Mouse (Mus musculus): Measurements from ENCODE around the gene Bckdhb. TPM values are rescaled to one million over a fixed set of nuclear protein-coding genes. Genes with fewer than 3 reads are reported as not detected.
"Not testable (repeated sequence)": the region's sequence is repeated elsewhere in the genome, so short reads cannot be mapped to it uniquely, and the experiment has no call there.

Gene Bckdhb
- total RNA-seq, 2 experiments from 2014 or later = 38.5 to 40.7 TPM

DNA sequence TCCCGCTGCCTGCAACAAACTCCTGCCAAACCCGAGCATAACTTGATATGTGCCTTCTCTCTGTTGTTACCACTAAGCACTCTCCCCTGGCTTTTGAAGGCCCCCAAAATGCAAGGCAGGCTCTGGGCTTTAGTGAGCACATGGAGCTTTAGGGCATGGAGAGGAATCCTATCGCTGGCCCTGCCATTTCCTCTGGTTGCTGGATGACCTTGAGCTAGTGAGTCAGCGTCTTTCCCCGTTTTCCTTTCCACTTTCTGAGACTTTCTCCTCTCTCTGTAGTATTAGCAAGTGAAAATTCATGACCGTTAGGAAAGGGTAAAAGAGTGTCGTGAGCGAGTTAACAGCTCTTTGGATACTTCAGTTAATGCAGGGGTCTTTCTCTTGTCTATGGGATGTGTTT, 111.1 kb downstream of the Bckdhb start:
- intact Hi-C loops (cut with DNase I) = no loop called here
- DNase-seq (ENCODE audit: low spot score in 2 of 2) = no peak

DNA sequence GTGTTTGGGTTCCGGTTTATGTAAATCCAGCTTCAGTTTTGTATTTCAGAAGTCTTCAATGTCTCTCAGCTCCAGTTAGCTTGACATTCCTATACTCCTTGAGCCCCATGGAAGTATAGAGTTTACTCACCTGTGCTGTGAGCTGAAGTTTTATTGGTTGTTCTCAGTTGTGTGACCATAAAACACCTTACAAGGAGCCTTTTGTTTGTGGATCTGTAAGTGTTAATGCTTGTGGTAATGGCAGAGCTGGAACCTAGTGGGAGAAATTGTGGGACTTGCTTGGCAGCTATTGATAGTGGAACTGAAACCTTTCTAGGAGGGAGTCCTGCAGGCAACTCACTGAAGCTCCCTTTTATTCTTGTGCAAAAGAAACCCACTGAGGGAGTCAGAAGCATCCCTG, 112.3 kb downstream of the Bckdhb start:
- no peak for DNase-seq (ENCODE audit: low spot score in 2 of 2)
- intact Hi-C loops (cut with DNase I) = no loop called here

DNA sequence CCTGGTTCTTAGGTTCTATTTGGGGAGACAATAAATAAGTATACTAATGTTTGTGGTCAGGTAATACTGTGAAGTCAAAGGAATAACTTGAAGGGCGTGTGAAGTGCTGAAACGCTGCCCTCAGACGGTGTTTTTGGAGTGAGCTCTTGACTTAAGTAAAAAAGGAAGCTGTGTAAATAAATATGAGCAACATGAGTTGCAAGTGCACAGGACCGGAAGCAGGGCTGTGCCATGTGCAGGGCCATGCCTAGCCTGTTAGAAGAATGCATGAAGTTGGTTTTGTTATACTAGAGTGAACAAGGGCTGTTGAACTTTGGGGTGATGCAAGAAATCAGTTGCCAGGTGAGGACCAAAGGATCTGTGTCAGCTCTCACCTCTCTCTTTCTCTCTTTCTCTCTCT, 114.0 kb downstream of the Bckdhb start:
- no peak for DNase-seq (ENCODE audit: low spot score in 2 of 2)
- intact Hi-C loops (cut with DNase I) = no loop called here

- intact Hi-C loops (cut with DNase I) = no loop called here
- DNase-seq (ENCODE audit: low spot score in 2 of 2) = no peak
Observed at GRCm38 (mm10) chr9:84040376-84040775, 115.4 kb downstream of the Bckdhb start.

GRCm38 (mm10) chr9:84041631-84042277, 116.8 kb downstream of the Bckdhb start:
- DNase-seq (ENCODE audit: low spot score in 2 of 2) = no peak
- intact Hi-C loops (cut with DNase I) = no loop called here

GRCm38 (mm10) chr9:84042539-84042938, 117.6 kb downstream of the Bckdhb start:
- DNase-seq (ENCODE audit: low spot score in 2 of 2) = no peak
- intact Hi-C loops (cut with DNase I) = no loop called here

- intact Hi-C loops (cut with DNase I) = no loop called here
- DNase-seq (ENCODE audit: low spot score in 2 of 2) = no peak
Observed at GRCm38 (mm10) chr9:84044136-84044535, 119.2 kb downstream of the Bckdhb start.

- no peak for DNase-seq (ENCODE audit: low spot score in 2 of 2)
Observed at GRCm38 (mm10) chr9:84045632-84046031, 120.7 kb downstream of the Bckdhb start.

GRCm38 (mm10) chr9:84046334-84046733, 121.4 kb downstream of the Bckdhb start:
- intact Hi-C loops (cut with DNase I) = no loop called here
- DNase-seq (ENCODE audit: low spot score in 2 of 2) = no peak

More at GRCm38 (mm10) chr9:84045632-84046031, 120.7 kb downstream of the Bckdhb start:
- intact Hi-C loops (cut with DNase I) = no loop called here

DNA sequence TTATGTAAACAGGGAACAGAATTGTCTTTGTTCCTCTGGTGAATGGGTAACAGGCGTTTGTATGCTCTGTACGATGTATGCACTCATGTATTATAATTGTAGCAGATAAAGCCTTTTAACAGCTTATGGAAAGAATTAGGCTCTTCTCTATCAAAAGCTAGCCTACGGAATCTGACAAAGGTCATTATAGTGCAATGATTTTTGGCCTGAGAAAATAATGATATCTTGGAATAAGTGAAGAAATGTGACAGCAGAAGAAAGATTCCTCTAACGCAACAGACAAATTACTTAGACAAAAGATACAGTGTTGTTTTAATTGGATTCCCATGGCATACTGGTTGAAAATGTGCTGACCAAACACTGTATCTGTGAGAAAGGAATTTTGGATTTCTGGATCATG, 122.0 kb downstream of the Bckdhb start:
- intact Hi-C loops (cut with DNase I) = no loop called here
- no peak for DNase-seq (ENCODE audit: low spot score in 2 of 2)

- intact Hi-C loops (cut with DNase I) = no loop called here
Observed at GRCm38 (mm10) chr9:84047436-84047835, 122.5 kb downstream of the Bckdhb start.

GRCm38 (mm10) chr9:84049142-84049541, 124.2 kb downstream of the Bckdhb start:
- intact Hi-C loops (cut with DNase I) = no loop called here
- DNase-seq (ENCODE audit: low spot score in 2 of 2) = no peak

More at GRCm38 (mm10) chr9:84047436-84047835, 122.5 kb downstream of the Bckdhb start:
- no peak for DNase-seq (ENCODE audit: low spot score in 2 of 2)

DNA sequence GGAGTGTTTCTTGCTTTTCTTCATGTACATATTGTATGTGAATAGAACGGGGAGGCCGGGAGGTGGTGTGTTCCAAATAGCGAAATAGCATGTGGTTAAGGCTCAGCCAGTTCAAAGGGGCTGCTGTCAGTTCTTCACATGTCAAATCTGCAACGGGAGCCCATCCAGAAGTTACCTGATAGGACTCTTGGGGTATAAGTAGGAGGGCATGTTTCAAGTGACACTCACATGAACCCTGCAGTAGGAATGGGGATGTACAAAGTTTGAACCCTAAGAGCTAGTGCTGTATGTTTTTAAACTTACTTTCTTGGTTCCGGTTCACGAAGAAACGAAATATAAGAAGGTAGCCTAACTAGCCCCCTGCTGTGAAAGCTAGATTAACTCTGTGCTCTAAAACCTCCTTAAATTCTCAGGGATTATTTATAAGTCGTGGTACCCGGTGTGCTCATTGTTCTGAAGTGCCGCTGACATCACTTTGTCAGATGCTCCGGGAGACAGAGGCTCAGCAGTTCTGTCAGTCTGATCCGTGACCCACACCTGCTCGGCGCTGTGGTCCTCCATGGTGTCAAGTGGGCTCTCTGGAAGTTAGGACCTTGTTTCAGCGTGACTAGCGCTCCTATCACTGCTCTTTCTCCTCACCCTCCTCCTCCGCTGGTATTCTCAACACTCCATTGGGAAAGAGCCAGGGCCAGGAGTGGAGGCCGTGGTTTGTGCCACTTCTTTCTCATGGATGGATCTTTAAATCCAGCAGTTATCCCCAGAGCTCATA, 126.1 kb downstream of the Bckdhb start:
- intact Hi-C loops (cut with DNase I) = no loop called here
- DNase-seq (ENCODE audit: low spot score in 2 of 2) = no peak

DNA sequence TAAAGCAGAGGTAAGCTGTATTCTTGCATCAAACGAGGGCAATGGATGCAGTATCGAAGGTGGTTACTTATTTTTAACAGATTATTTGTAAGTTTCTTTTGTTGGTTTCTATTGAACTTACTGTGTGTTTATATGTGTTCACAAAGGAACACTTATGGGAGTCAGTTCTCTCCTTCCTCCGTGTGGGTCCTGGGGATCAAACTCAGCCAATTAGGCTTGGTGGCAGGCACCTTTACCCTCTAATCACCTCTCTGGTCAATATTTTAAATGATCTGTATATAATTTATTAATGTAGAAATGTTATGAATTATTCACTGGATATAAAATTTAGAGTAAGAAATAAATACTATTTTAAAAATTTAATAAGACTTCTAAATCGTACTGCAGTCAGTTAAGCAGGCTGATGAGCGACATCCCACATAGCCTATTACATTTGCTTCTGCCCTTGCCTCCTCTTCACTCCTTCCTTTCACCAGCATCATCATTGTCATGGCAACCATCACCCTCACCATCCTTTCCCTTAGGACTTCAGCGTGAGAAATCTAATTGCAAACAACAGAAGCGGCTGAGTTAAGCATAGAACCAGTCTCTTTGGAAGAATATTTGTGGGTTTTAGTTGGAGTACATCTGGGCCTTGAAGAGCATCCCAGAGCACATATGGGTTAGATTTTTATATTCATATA, 130.3 kb downstream of the Bckdhb start:
- peak in 1 of 2 experiments; percentile 13 for DNase-seq (ENCODE audit: low spot score in 2 of 2)
- intact Hi-C loops (cut with DNase I) = no loop called here

GRCm38 (mm10) chr9:84060781-84061180, 135.8 kb downstream of the Bckdhb start:
- DNase-seq (ENCODE audit: low spot score in 2 of 2); intact Hi-C loops (cut with DNase I): not testable (repeated sequence)

GRCm38 (mm10) chr9:84063617-84064016, 138.7 kb downstream of the Bckdhb start:
- intact Hi-C loops (cut with DNase I) = no loop called here
- DNase-seq (ENCODE audit: low spot score in 2 of 2) = no peak

DNA sequence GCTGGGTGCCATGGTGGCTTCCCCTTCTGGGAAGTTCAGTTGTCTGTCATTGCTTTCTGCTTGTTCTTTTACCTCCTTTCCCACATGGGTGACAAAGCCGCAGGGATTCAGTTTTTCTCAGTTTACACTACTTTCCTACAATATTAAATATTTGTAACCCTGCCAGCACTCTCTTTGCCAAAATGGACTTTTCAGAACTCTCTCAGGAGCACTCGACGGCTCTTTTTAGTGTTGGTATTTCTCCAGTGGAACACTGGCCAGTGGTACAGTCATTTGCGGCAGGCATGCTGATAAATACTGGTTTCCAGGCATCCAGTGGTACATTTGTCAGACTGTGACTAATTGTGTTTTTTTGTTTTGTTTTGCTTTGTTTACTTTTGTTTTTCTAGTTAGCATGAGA, 139.2 kb downstream of the Bckdhb start:
- no peak for DNase-seq (ENCODE audit: low spot score in 2 of 2)
- intact Hi-C loops (cut with DNase I) = no loop called here

DNA sequence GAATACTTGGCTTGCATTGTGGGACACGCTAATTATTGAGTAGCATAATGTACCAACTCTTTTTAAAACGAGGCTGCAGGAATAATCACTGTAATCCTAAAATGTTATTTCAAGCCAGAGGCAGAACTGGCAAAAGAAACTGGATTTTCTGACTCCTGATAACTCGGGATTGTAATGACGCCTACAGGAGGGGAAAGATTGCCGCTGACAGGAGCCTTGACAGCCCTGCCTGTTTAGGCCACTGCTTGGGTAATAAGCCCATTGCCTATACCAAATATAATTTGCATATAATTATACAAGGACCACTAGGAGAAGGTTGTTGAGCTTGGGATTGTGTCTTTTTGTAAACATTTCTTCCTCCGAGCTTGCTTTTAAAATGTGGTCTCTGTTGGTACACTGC, 145.3 kb downstream of the Bckdhb start:
- intact Hi-C loops (cut with DNase I) = no loop called here

DNA sequence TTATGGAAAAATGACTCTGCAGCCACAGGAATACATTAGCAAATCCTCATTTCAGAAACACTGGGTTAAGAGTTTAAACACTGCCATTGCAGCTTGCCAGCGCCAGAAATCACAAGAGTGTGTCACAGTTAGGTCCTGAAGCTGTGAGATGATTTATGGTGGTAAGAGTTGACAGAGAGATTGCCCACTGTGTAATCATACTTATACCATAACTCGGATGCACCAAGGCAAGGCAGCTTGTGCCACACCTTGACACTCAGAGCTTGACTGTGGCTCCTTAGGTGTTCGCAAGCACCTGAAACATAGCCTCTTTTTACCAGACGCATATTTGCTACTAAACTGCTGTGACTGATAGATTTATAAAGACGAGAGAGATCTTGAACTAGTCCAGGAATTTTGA, 145.8 kb downstream of the Bckdhb start:
- DNase-seq (ENCODE audit: low spot score in 2 of 2) = no peak
- intact Hi-C loops (cut with DNase I) = no loop called here

More for the DNA sequence above, 145.3 kb downstream of the Bckdhb start:
- DNase-seq (ENCODE audit: low spot score in 2 of 2) = no peak

DNA sequence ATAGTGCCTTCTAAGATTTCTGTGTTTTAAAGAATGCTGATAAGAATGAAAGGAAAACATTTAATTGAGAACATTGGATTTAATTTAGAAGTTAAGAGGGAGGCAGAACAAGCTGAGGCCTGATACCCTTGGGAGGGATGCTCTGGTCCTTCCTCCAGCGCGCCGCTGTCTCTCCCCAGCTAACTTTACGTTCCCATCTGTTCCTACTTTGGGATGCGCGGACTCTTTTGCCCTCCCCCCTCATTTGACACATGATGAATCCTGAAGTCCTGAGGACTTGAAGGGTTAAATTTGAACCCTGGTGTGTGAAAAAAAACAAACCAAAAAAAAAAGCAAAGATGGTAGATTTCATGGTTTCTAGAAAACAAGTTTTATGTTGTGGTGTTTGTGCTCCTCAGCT, 147.6 kb downstream of the Bckdhb start:
- DNase-seq (ENCODE audit: low spot score in 2 of 2) = no peak
- intact Hi-C loops (cut with DNase I) = no loop called here
